Mouse (Mus musculus) subcutaneous adipose tissue, adult 2 months (tissue): ENCODE results near the gene Eea1. TPM values are rescaled to one million over a fixed set of nuclear protein-coding genes. Genes with fewer than 3 reads are reported as not detected.

Experiments
- polyA plus RNA-seq: library from polyadenylated mRNA; depleted of rRNA; stranded (reverse); fragments of >200 nt; gene quantifications from 2 replicates; pipeline ENCODE4 v1.2.3, GENCODE M21; 2012; ENCODE audit warnings: low replicate concordance; rRNA removed

Eea1 gene
- 4.1 and 5.6 TPM in 2 replicates for polyA plus RNA-seq

GRCm38 (mm10) chr10:95940046-95940900, at the start of gene Eea1:
TSS of gene Eea1 (plus strand) at chr10:95940650.

Other genes starting within 250 kb of the Eea1 start
- 0.08 TPM in 1 of 2 replicates, not detected in the other for gene Gm33543, start 97.7 kb upstream of the Eea1 start, polyA plus RNA-seq
- gene Gm5426, start 196.0 kb downstream of the Eea1 start, polyA plus RNA-seq: not detected in 2 replicates